Mouse (Mus musculus): Measurements from ENCODE around the gene Edem1.

Edem1 gene

DNA sequence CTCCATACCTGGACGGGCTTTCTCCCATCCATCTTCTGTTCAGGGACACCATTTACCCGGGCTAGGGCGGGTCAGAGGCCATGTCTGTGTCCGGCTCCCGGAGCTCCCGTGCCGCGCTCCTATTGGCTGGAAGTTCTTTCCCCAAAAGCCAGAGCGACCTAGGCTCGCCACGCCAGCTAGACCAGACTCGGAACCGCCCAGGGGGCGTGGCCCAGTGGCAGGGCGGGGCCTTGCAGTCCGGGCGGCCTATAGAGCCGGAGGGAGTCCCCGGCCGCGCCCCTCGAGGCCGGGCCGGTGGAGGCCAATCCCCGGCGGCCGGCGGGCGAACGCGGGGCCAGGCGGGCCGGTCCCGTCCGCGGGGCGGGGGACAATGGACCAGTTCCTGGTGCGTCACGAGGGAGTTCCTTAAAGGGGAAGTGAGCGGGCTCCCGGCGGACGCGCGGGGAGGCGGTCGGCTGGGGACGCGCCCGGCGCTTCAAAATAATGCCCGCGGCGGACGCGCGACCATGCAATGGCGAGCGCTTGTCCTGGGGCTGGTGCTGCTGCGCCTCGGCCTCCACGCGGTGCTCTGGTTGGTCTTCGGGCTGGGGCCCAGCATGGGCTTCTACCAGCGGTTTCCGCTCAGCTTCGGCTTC lies at the start of gene Edem1:
TSS of gene Edem1 (plus strand) at position 408 of the 635 bp plus-strand sequence.
- DNase-seq (ENCODE audit: low spot score), result peak; percentile 99

DNA sequence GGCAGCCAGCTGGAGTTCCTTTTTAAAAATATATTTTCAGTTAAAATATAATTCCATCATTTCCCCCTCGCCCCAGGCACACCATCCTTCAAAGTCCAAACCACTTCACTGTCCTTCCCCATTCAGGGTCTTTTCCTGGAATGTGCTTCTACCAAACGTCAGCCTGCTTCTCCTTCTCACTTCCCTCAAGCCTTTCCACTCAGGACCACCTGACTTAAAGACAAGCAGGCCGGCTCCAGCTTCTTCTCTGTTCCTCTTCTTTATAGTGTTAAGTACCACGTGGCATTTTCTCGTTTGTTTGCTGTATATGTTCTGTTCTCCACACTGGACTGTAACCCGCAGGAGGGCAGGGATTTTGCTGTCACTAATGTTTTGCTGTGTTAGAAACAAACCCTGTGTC lies 46.6 kb upstream of the Edem1 start:
- DNase-seq (ENCODE audit: low spot score), result no peak

DNA sequence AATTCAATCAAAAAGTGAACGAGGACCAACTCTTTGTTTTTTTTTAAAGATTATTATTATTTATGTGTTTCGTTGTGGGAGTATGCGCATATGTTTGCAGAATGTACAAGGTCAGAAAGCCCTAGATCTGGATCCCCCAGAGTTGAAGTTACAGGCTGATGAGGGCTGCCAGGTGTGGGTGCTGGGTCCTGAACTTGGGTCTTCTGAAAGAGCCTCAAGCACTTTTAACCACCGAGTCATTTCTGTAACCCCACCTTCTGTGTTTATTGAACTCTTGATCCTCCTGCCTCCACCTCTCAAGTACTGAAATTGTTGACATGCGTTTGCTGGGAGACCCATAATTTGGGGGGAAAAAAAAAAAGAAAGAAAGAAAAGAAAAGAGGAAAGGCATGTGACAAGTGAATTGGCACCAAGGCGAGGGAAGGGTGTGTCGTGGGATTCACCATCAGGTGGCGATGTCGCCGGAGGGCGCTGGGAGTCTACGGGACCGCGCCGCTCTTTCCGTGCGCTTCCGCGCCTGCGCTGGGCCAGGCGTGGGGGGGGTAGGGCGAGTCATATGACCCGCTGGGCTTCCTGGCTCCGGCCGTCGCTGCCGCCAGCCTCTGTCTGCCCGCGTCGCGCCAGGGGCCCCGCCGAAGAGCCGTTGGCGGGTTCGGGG lies 45.8 kb upstream of the Edem1 start, which contains the start of gene Arl8b:
TSS of gene Arl8b (plus strand) at position 574 of the 658 bp plus-strand sequence.
- peak; percentile 99 for DNase-seq (ENCODE audit: low spot score)

DNA sequence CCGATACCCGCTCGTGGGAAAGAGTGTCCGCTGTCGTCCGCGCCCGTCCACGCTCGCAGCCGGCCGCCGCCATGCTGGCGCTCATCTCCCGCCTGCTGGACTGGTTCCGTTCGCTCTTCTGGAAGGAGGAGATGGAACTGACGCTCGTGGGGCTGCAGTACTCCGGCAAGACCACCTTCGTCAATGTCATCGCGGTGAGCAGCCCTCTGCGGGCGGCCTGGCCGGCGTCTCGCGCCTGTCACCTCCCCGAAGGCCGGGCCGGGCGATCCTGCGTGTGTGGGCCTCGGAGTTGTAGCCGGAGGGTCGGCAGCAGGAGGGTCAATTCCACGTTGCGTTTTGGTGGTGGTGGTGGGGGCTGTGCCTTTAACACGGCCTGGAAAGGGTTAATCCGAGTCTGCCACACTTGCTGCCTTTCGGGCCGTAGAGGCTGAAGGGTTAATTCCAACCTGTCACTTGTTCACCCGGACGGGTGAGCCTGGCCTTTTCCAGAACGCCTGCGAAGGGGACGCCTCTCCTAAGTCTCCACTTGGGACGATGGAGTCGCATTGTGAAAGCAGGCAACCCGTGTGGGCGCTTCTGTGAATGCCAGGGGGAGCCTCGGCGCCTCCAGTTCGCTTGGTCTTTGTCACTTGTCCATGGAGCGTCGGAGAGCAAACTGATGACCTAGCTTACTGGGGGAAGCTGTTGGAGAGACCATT lies 45.1 kb upstream of the Edem1 start:
- peak; percentile 60 for DNase-seq (ENCODE audit: low spot score)

DNA sequence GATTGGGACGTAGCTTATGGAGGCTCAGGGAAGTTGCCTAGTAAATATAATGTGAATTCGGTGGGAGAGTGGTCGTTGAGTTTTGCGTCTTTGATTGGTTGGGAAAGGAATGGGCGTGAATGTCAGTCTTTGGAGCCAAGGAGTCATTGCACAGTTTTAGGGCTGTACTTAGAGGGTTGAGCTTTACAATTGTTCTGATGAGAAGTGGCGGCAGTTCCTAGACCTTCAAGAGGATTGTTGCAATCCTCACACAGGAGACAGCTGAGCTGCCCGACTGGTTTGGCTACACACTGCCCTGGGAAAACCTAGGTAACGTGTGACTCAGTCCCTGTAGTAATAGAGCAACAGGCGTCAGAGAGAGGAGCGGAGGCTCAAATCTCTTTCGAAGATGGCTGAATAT lies 44.4 kb upstream of the Edem1 start:
- no peak for DNase-seq (ENCODE audit: low spot score)

DNA sequence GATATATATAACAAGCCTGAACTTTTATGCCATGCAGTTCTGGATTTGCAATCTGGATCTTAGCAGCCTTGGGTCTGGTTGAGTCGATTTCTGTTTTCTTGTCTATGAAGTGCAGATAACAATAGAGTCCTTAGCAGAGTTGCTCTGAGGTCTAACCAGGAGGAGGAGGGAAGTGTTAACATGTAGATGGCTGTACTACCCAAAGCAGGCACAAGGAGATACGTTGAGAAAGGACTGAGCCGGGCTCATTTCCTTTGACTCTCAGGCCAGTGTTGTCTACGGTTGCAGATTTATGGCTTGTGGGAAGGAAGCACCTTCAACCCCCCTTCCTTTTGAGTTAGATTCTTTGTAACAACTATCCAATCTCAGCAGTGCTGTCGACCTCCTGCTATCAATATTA lies 43.6 kb upstream of the Edem1 start:
- no peak for DNase-seq (ENCODE audit: low spot score)

DNA sequence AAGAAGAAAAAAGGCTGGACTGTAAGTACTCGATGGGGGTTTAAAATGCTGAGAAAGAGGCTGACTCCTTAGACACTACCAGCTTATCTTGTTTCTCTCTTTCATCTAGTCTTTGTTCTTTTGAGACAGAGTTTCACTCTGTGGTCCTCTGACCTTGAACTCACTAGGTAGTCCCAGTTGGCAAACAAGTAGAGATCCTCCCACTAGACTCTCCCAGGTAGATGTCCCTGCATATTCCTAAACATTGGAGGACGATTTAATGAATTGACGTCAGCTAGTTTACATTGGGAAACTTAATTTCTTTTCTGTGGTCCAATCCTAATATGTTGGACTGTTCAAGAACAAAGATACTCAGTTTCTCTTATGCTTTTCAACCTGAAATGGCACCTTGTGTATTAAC lies 42.9 kb upstream of the Edem1 start:
- no peak for DNase-seq (ENCODE audit: low spot score)

DNA sequence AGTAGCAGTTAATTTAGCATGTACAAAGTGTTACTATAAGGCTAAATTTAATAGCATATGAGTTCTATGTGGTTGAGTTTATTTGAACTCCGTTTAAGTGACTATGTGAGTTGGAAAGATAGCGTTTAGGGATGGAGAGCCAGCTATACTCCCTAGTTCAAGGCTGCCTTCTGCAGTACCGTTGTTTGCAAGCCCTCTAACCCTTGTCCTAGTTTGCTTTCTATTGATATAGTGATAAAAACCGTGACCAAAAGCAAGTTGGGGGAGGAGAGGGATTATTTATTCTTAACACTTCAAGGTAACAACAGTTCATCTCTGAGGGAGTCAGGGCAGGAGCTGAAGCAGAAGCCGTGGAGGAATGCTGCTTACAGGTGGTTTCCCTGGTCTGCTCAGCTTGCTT lies 36.9 kb upstream of the Edem1 start:
- DNase-seq (ENCODE audit: low spot score), result no peak

DNA sequence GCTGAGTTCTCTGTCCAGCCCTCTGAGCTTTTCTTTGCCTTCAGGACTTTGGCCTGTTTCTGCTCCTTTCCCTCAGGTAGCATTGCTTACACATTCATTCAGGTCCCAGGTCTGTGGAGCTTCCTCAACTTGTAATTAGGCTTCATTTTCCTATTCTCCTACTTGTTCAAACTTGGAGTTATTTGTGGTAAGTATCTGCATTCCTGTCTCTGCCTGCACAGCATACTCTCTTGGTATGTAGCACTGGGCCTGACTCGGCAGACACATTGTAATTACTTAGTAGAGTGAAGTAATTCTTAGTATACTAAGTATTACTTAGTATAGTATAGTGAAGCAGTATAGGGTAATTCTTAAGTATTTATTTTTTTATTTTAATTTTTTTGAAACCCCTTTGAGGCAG lies 32.5 kb upstream of the Edem1 start:
- no peak for DNase-seq (ENCODE audit: low spot score)

DNA sequence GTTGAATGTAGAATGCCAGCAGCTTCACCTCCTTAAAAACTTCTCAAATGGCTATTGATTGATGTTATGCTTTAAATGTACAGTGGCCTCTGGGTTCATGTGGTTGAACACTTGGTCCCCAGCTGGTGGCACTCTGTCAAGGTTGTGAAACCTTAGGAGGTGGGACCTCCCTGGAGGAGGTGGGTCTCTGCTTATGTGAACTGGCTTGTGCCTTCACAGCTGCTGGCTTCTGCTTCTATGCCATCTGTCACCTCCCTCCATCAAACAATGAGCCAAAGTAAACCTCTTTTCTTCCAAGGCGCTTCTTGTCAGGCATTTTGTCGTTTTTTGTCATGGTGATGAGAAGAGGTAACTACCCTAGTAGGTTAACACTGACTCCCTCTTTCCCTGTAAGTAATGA lies 31.7 kb upstream of the Edem1 start:
- no peak for DNase-seq (ENCODE audit: low spot score)

DNA sequence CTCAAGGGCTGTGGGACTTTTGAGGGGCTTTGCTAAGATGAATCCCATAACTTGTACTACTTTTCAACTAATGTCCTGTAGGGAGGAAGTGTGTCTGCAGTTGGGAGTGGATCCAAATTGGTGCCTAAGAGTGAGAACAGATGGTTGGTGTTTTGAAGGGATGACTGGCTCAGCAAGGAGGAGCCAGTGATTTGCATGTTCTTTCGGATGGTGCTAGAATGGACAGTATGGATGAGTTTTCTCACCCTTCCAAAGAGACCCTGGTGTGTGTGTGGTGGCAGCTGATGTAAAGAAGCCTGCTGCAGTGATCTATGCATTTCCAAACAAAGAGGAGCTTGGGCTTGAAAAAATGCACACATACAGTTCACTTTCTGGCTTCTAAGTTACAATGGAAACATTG lies 23.2 kb upstream of the Edem1 start:
- no peak for DNase-seq (ENCODE audit: low spot score)

DNA sequence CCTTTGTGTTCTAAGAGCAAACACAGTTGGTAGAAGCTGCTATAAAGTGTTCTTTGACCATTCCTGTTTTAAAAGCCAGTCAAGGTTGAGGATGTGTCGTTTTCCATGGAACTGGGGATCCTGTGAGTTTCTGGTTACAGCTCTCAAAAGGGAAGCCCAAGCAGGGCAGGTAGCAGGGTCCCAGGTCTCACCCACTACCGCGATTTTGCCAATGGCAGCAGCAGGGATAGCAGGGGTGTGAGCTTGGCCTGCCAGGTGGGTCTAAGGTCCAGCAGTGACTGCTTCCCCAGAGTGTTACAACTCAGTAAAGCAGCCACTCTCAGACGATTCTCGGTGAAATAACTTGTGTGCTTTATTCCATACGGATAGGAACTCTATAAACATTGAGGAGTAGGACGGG lies 22.6 kb upstream of the Edem1 start:
- no peak for DNase-seq (ENCODE audit: low spot score)

DNA sequence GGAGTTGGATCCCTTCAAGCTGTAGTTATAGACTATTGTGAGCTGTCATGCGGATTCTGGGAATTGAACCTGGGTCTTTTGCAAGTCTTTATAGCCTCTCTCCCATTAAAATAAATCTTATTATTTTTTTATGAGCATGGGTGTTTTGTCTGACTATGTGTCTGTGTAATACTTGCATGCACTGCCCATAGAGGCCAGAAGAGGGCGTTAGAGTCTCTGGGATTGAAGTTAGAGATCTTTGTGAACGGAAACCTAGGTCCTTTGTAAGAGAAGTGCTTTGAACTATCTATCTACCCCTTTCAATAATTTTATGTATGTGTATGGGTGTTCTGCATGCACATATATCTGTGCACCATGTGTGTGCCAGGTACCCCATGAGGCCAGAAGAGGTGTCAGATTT lies 21.0 kb upstream of the Edem1 start:
- DNase-seq (ENCODE audit: low spot score), result no peak

DNA sequence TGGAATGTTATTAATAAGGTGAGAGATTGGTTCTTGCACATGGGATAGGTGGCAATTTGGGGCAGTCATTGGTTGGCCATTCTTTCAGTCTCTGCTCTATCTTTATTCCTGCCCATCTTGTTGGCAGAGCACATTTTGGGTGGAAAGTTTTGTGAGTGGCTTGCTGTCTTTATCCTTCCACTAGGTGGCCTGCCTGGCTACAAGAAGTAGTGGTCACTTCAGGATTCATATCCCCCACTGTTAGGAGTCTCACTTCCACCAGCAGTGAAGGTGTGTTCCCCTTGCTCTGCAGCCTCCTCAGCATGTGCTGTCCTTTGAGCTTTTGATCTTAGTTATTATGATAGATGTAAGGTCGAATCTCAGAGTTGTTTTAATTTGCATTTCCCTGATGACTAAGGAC lies 19.7 kb upstream of the Edem1 start:
- no peak for DNase-seq (ENCODE audit: low spot score)

DNA sequence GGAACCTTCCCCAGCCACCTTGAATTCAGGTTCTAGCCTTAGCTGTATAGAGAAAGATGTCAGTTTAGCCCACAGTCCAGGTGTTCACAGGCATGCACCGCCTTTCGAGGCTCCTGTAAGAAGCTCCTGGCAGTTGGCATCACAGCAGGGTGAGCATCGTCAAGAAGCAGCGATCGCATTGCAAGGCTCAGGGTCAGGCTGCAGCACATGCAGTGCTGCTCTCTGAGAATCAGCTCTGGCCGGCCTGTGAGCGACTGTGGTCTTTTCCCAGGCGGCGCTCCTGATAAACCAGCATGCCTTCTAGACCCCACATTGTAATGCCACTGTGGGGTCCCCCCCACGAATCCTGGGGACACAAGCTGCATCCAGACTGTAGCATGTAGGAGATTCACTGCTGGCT lies 18.2 kb upstream of the Edem1 start:
- DNase-seq (ENCODE audit: low spot score), result no peak

DNA sequence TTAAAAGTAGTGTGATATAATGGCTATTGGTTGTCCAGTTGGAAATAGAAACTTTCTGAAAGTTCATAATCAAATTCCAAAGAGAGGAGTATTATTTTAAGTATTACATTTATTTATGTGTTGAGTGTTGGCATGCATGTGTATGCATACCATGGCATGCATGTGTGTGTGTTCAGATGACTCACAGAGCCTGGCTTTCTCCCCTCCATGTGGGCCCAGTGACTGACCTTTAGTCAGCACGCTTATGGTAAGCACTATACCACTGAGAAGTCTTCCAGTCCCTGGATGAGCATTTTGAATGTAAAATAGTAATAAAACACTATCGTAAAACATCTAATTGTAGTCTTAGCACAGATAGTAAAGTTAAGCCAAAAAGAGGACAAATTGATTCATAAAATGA lies 16.3 kb upstream of the Edem1 start:
- no peak for DNase-seq (ENCODE audit: low spot score)

DNA sequence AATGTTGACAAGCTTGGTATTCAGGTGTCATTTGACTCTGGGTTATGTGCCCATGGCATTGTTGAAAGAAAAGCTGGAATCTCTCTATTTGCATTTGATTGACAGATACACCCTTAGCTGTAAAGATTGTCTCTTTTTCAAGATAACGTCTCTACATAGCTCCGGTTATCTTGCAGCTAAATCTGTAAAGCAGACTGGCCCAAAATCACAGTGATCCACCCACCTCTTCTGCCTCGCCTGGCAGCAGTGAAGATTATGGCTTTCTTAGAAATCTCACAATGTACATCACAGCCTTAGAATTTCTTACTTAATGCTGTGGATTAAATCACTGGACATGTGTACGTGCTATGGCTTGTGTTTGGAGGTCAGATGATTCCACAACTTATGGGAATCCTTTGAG lies 10.9 kb upstream of the Edem1 start:
- DNase-seq (ENCODE audit: low spot score), result no peak

DNA sequence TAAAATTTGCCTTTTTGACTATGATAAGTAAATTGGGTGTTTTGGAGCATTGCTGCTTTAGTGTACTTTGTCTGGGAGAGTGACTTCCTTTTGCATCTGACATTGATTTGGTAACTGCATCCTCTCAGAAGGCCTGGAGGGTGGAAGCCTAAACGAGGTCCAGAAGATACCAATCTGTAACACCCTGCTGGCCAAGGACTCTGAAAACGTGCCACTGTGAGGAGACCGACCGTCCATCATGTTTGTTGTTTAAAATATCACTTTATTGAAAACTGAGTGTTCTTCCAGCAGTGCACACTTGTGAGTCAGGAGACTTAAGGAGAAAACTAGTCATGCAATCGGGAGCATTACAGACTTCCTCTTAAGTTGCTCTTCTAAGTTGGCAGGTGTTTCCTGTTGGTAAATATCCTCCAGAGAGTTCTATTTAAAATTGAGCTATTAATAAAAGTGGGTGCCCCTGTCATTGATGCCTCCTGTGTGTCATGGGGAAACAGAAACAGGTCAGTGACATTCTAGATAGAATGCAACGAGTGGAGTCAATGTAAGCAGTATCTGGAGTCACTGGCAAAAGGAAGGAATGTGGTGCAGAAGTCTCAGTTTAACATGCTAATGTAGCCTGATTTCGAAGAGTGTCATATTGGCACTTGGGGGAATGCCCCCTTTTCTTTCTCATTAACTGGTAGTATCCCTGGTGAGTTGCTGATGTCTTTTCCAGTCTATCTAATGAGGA lies 3.5 kb upstream of the Edem1 start:
- no peak for DNase-seq (ENCODE audit: low spot score)

DNA sequence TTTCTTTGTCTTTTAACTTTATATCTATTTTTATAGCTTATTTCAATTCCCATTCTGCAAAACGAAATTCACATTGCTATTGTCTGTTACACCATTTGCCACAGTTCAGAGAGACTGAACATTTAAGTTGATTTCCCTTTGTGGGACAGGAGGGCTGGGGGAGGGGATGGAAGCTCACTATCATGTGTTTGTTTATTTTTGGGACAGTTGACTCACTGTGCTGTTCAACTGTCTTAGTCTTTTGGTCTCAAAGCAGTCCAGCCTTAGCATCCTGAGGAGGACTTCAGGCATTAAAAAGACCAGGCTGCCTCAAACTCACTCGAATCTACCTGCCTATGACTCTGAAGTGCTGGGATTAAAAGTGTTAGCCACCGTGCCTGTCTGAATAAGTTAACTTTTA lies 2.4 kb upstream of the Edem1 start:
- DNase-seq (ENCODE audit: low spot score), result no peak

DNA sequence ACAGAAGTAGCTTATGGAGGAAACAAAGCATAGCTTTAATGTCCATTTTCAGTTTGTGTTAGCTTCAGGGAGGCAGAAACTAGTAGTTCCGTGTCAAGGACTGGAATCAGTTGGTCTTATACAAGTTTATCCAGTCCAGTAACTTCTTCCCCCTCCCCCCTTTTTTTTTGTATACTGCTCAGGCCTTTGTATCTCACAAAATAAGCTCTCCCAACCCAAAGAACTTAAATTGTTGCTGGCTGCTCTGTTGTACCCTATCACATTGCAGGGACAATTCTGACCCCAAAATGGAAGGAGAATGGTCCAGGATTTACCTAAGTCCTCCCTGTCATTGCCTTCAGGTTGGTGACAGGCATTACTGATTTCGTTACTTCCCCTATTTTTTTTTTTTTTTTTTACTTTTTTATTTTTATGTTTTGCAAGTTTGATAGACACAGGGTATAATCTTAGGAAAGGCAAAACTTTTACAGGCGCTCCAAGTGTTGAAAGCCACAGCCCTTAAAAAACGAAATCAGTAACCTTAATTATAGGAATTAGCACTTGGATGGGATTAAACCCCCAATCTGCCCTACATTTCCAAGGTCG lies 1.0 kb upstream of the Edem1 start:
- DNase-seq (ENCODE audit: low spot score), result no peak

DNA sequence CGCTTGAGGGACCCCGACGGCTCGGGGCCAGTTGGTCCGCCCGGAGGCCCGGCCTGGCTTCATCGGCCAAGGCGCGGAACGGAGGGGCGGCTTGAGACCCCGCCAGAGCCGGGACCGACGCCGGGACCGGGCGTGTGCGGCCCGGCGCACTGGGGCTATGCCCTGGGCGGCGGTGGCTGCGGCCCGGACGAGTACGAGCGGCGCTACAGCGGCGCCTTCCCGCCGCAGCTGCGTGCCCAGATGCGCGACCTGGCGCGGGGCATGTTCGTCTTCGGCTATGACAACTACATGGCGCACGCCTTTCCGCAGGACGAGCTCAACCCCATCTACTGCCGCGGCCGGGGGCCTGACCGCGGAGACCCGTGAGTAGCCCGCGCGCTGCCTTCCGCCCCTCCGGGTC lies 431 bp downstream of the Edem1 start:
- DNase-seq (ENCODE audit: low spot score), result no peak

Measured in testis, postnatal 10 days (tissue).